Mouse (Mus musculus): Measurements from ENCODE around the gene Tmc7.

DNA sequence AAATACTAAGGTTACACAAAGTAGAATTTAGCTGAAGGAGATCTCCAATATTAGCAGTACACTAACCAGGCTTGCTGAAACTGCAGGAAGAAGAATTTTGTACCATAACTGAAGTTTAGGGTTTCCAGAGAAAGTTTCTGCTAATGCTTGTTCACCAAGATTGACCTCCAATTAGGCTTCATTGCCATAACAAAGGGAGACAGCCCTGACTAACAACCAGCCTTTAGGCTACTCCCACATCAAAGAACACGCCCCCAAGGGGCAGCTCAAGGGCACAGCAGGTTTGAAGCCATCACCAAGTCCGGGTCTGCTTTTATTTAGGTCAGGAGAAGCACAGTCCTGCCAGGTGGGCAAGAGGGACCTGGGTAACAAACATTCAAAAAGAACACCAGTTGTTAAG, 4.6 kb downstream of the Tmc7 start:
- TF ChIP-seq ZNF384 (IDR thresholded peaks at IDR 0.05; ENCODE audit: low read depth, low read length) (no peak), MAFK (IDR thresholded peaks at IDR 0.05; ENCODE audit: insufficient read depth, low read depth, low read length) (no peak), CHD2 (IDR thresholded peaks at IDR 0.05; ENCODE audit: low read depth, low read length) (no peak)
